Mouse (Mus musculus) gastrocnemius, adult 2 months (tissue): ENCODE measurements around the gene Lrrc4b. TPM values are rescaled to one million over a fixed set of nuclear protein-coding genes. Genes with fewer than 3 reads are reported as not detected.

Experiments
- DNase-seq: peaks from one replicate; pipeline ENCODE4 v3.0.0; 2022
- H3K27ac ChIP-seq: fragments of 200-600 bp; 2 replicates; pipeline ENCODE4 v1.8.1; 2022; ENCODE audit warnings: mild to moderate bottlenecking
- H3K4me3 ChIP-seq: fragments of 200-600 bp; 2 replicates; pipeline ENCODE4 v1.8.1; 2022; ENCODE audit warnings: mild to moderate bottlenecking, moderate library complexity
- CTCF ChIP-seq: fragments of 200-600 bp; IDR thresholded peaks from 2 replicates; pipeline ENCODE4 v1.8.1; 2022; ENCODE audit warnings: antibody characterized with exemption, mild to moderate bottlenecking, moderate library complexity
- intact Hi-C: fragments of 180-260 bp; cut with DNase I; formaldehyde crosslinking; loops from one replicate; pipeline ENCODE4 v1.15.1; 2025
- microRNA-seq: library from miRNA; unstranded; fragments of <30 nt; microRNA quantifications from one replicate; pipeline ENCODE4 v1.2.0, GENCODE M21; 2021
- total RNA-seq, 2 experiments: library from RNA; stranded (reverse); gene quantifications; 2 replicates each; pipeline ENCODE4 v1.2.3; 2021

The Lrrc4b gene
- total RNA-seq, 2 experiments from 2014 or later = not detected

GRCm38 (mm10) chr7:44500046-44500445, 71.2 kb downstream of the Lrrc4b start:
- intact Hi-C loops = loop anchor here (2.0 kb wide), 2 partner anchors 27 to 49 kb away; partner anchors contain the start of gene Pold1
- Histone ChIP-seq H3K4me3 (no peak overlapping the region), H3K27ac (no peak overlapping the region)
- no peak for TF ChIP-seq CTCF
- peak; percentile 65 for DNase-seq

- Histone ChIP-seq H3K27ac (peak overlapping the region; percentile 40; the same call in 1 of the 2 replicates), H3K4me3 (no peak overlapping the region)
- DNase-seq = peak; percentile 79
- peak; percentile 72 for TF ChIP-seq CTCF
- intact Hi-C loops = loop anchor here (2.0 kb wide), 2 partner anchors 25 to 47 kb away; partner anchors contain the start of gene Pold1
Measured at GRCm38 (mm10) chr7:44501563-44502115, 72.8 kb downstream of the Lrrc4b start.

GRCm38 (mm10) chr7:44507491-44507890, 78.7 kb downstream of the Lrrc4b start:
- no peak overlapping the region for H3K4me3 ChIP-seq
- H3K27ac ChIP-seq = peak overlapping the region; percentile 10; the same call in 1 of the 2 replicates
- DNase-seq = no peak
- intact Hi-C loops = no loop called here
- TF ChIP-seq CTCF = no peak

Small RNA genes lying within 50 kb of the gene (microRNA-seq; reads per million reads assigned to microRNA genes)
- gene Mir7052 = not detected

Other genes with a start within 250 kb of the Lrrc4b start
- not detected for gene Klk1b24, start 240.8 kb upstream of the Lrrc4b start, total RNA-seq
- gene Klk1b3, start 230.8 kb upstream of the Lrrc4b start, total RNA-seq = not detected
- not detected for gene Klk1b4, start 221.6 kb upstream of the Lrrc4b start, total RNA-seq
- gene Klk1b5, start 213.1 kb upstream of the Lrrc4b start, total RNA-seq = not detected
- not detected for gene Klk1, start 203.7 kb upstream of the Lrrc4b start, total RNA-seq
- not detected for gene Gm36864, start 192.8 kb upstream of the Lrrc4b start, total RNA-seq
- gene 1700028J19Rik, start 182.3 kb upstream of the Lrrc4b start, total RNA-seq = not detected
- 1 to 10 TPM; 6.1 to 8.2 TPM for gene 2410002F23Rik, start 182.3 kb upstream of the Lrrc4b start, total RNA-seq
- gene Acp4, start 171.6 kb upstream of the Lrrc4b start, total RNA-seq = not detected
- gene Gm15517, start 167.6 kb upstream of the Lrrc4b start, total RNA-seq = not detected
- gene Clec11a, start 122.1 kb upstream of the Lrrc4b start, total RNA-seq = 1 to 10 TPM in 1 of 2 experiments, under 1 TPM in 1; 0.59 to 2.2 TPM
- under 1 TPM; 0.31 to 0.59 TPM for gene Shank1, start 118.8 kb upstream of the Lrrc4b start, total RNA-seq
- gene Syt3, start 44.9 kb upstream of the Lrrc4b start, total RNA-seq = 1 to 10 TPM; 2.3 to 3.6 TPM
- not detected for gene 1700008O03Rik, start 43.2 kb upstream of the Lrrc4b start, total RNA-seq
- not detected for gene Aspdh, start 36.4 kb downstream of the Lrrc4b start, total RNA-seq
- 10 to 100 TPM; 51.0 to 57.0 TPM for gene Josd2, start 39.0 kb downstream of the Lrrc4b start, total RNA-seq
- gene Emc10, start 67.5 kb downstream of the Lrrc4b start, total RNA-seq = 10 to 100 TPM; 43.6 to 52.2 TPM
- 1 to 10 TPM; 2.4 to 5.5 TPM for gene Fam71e1, start 67.6 kb downstream of the Lrrc4b start, total RNA-seq
- 1,000 to 10,000 TPM; 2,660 to 4,973 TPM for gene Mybpc2, start 95.6 kb downstream of the Lrrc4b start, total RNA-seq
- under 1 TPM in 1 of 2 experiments, not detected in 1; 0.08 TPM for gene Spib, start 103.1 kb downstream of the Lrrc4b start, total RNA-seq
- gene Pold1, start 119.8 kb downstream of the Lrrc4b start, total RNA-seq = 1 to 10 TPM; 4.1 to 5.1 TPM
- gene Nr1h2, start 124.9 kb downstream of the Lrrc4b start, total RNA-seq = 10 to 100 TPM; 40.6 to 42.7 TPM
- gene Napsa, start 143.4 kb downstream of the Lrrc4b start, total RNA-seq = under 1 TPM in 1 of 2 experiments, not detected in 1; 0.20 TPM
- 1 to 10 TPM; 3.0 to 3.6 TPM for gene Kcnc3, start 161.6 kb downstream of the Lrrc4b start, total RNA-seq
- gene Myh14, start 241.8 kb downstream of the Lrrc4b start, total RNA-seq = 10 to 100 TPM; 32.0 to 36.7 TPM